Mouse (Mus musculus) monocyte, adult 5-6 weeks (primary cell): ENCODE data around the gene Gucy2g. TPM values are rescaled to one million over a fixed set of nuclear protein-coding genes. Genes with fewer than 3 reads are reported as not detected.

Source experiments
- ATAC-seq: fragments of 153-309, 156-312 bp; replicated peaks from 2 replicates; pipeline ENCODE4 v1.8.0; 2017; ENCODE audit warnings: mild to moderate bottlenecking; ENCODE audit not compliant: low TSS enrichment, insufficient number of reproducible peaks, severe bottlenecking, poor library complexity, low FRiP score
- total RNA-seq: library from RNA; stranded (forward); fragments of 200-1000, 200-491, 200-594 nt; gene quantifications from 3 replicates; pipeline ENCODE4 v1.2.3, GENCODE M21; 2017

The Gucy2g gene
- total RNA-seq, 1 experiment from 2014 or later: not detected

GRCm38 (mm10) chr19:55213617-55214340, 27.3 kb downstream of the Gucy2g start:
- no peak for ATAC-seq

GRCm38 (mm10) chr19:55211698-55212097, 29.3 kb downstream of the Gucy2g start:
- ATAC-seq: no peak

GRCm38 (mm10) chr19:55209084-55209483, 32.0 kb downstream of the Gucy2g start:
- ATAC-seq: no peak

GRCm38 (mm10) chr19:55208654-55209053, 32.4 kb downstream of the Gucy2g start:
- no peak for ATAC-seq

- ATAC-seq: no peak
These were observed 33.1 kb downstream of the Gucy2g start for GRCm38 (mm10) chr19:55207746-55208538.

GRCm38 (mm10) chr19:55207205-55207604, 33.8 kb downstream of the Gucy2g start:
- ATAC-seq: no peak

- peak; percentile 72; the same call in 1 of the 2 replicates for ATAC-seq
These were observed 34.4 kb downstream of the Gucy2g start for GRCm38 (mm10) chr19:55206482-55207138.

- no peak for ATAC-seq
These were observed 42.7 kb downstream of the Gucy2g start for GRCm38 (mm10) chr19:55198303-55198702.

GRCm38 (mm10) chr19:55195574-55195973, 45.5 kb downstream of the Gucy2g start:
- no peak for ATAC-seq

GRCm38 (mm10) chr19:55194520-55195170, 46.4 kb downstream of the Gucy2g start:
- no peak for ATAC-seq

- no peak for ATAC-seq
These were observed 47.2 kb downstream of the Gucy2g start for GRCm38 (mm10) chr19:55193717-55194394.

GRCm38 (mm10) chr19:55192254-55192945, 48.6 kb downstream of the Gucy2g start:
- ATAC-seq: no peak

- no peak for ATAC-seq
These were observed 49.4 kb downstream of the Gucy2g start for GRCm38 (mm10) chr19:55191596-55191995.

GRCm38 (mm10) chr19:55190065-55190464, 51.0 kb downstream of the Gucy2g start:
- no peak for ATAC-seq

GRCm38 (mm10) chr19:55185651-55186050, 55.4 kb downstream of the Gucy2g start:
- ATAC-seq: no peak

GRCm38 (mm10) chr19:55185074-55185473, 56.0 kb downstream of the Gucy2g start:
- no peak for ATAC-seq

- ATAC-seq: no peak
These were observed 56.6 kb downstream of the Gucy2g start for GRCm38 (mm10) chr19:55184442-55184841.

GRCm38 (mm10) chr19:55180433-55180832, 60.6 kb downstream of the Gucy2g start, which contains the start of gene Tectb:
Gene Tectb (plus strand): TSS chr19:55180733.
- ATAC-seq: no peak
